Mouse (Mus musculus) heart, embryonic 14.5 days (tissue): ENCODE results near the gene Sdha. TPM values are rescaled to one million over a fixed set of nuclear protein-coding genes. Genes with fewer than 3 reads are reported as not detected.

ENCODE experiments used
- ATAC-seq: fragments of 200-750 bp; cut with Nextera tagmentation; 2 replicates; pipeline ENCODE4 v1.8.0; 2017; ENCODE audit warnings: low read depth, moderate TSS enrichment; ENCODE audit not compliant: insufficient number of reproducible peaks, insufficient read depth, low FRiP score
- H3K27ac ChIP-seq, 2 experiments: fragments of 200-500 bp in 1 of 2; fragments of 300-500 bp in 1 of 2; sonication (generic) in 1 of 2; replicated peaks in 1 of 2; 2 replicates each; pipeline ENCODE4 v1.5.1; 2012 to 2014; ENCODE audit warnings: low read depth in 2 of 2, low read length in 2 of 2, control low read depth in 1 of 2, mild to moderate bottlenecking in 1 of 2, mixed read lengths in 1 of 2; ENCODE audit not compliant: control insufficient read depth in 1 of 2, insufficient read depth in 1 of 2
- H3K27me3 ChIP-seq: fragments of 300-500 bp; sonication (generic); 2 replicates; pipeline ENCODE4 v1.6.1; 2014; ENCODE audit warnings: mild to moderate bottlenecking, low read length, control low read depth; ENCODE audit not compliant: control insufficient read depth, insufficient read depth
- H3K36me3 ChIP-seq: fragments of 300-500 bp; sonication (generic); 2 replicates; pipeline ENCODE4 v1.6.1; 2014; ENCODE audit warnings: mild to moderate bottlenecking, control low read depth, low read length, mixed read lengths; ENCODE audit not compliant: control insufficient read depth, insufficient read depth
- H3K4me1 ChIP-seq, 2 experiments: fragments of 200-500 bp in 1 of 2; fragments of 300-500 bp in 1 of 2; sonication (generic) in 1 of 2; 2 replicates each; pipeline ENCODE4 v1.6.1; 2012 to 2014; ENCODE audit warnings: low read length in 2 of 2, control low read depth in 1 of 2, mixed read lengths in 1 of 2; ENCODE audit not compliant: control insufficient read depth in 2 of 2, insufficient read depth in 2 of 2
- H3K4me2 ChIP-seq: fragments of 300-500 bp; sonication (generic); 2 replicates; pipeline ENCODE4 v1.6.1; 2014; ENCODE audit warnings: mild to moderate bottlenecking, low read length
- H3K4me3 ChIP-seq, 2 experiments: fragments of 200-500 bp in 1 of 2; fragments of 300-500 bp in 1 of 2; sonication (generic) in 1 of 2; 2 replicates each; pipeline ENCODE4 v1.5.1; 2012 to 2014; ENCODE audit warnings: low read length in 2 of 2, mild to moderate bottlenecking in 2 of 2, control low read depth in 1 of 2, low read depth in 1 of 2, moderate library complexity in 1 of 2; ENCODE audit not compliant: control insufficient read depth in 1 of 2, insufficient read depth in 1 of 2
- H3K9ac ChIP-seq: fragments of 300-500 bp; sonication (generic); 2 replicates; pipeline ENCODE4 v1.6.1; 2014; ENCODE audit warnings: mild to moderate bottlenecking, low read length
- H3K9me3 ChIP-seq: fragments of 300-500 bp; sonication (generic); 2 replicates; pipeline ENCODE4 v1.6.1; 2016; ENCODE audit warnings: low read length, control low read depth; ENCODE audit not compliant: control insufficient read depth
- WGBS: fragments of 180-500 bp; shearing (Covaris S2); extraction: QIAGEN DNeasy Blood & Tissue Kit; methylation state at CpG from one replicate; pipeline ENCODE4 v1.1.7; 2014; 5-methylcytosine and 5-hydroxymethylcytosine counted together
- polyA plus RNA-seq: library from polyadenylated mRNA; unstranded; fragments of >200 nt; fragmentation: Nextera tagmentation; extraction: Ambion mirVana; gene quantifications from 2 replicates; pipeline ENCODE4 v1.2.1, GENCODE M21; 2014

Gene Sdha
- polyA plus RNA-seq, 1 experiment from 2014 or later: 496 TPM

DNA sequence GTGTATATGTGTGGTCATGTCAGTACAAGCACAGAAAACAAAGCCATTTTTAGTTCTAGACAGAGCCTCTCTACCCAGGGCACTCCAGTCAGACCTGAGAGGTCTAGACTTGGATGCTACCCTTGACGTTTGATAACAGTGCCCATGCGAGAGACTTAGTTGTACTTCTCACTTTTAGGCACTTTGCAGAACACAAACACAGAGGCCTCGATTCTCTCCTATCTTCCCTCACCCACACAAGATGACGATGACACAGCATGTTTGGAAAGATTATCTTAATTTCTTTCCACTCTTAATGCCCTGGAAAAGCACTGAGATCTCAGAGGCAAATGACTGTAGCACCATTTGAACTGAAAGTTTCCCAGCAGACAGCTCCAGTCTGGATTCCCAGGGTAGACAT is 74.4 kb downstream of the Sdha start:
- WGBS: 44% methylated on average over 4 of the region's 4 CpGs
- no peaks in the 10 kb centered on the region for H3K4me1 ChIP-seq

More for the DNA sequence above, 74.4 kb downstream of the Sdha start:
- Histone ChIP-seq H3K9ac (no peak overlapping the region), H3K27ac (no peak overlapping the region), H3K4me2 (no peak overlapping the region), H3K9me3 (no peaks in the 10 kb centered on the region), H3K4me3 (no peak overlapping the region), H3K27me3 (no peaks in the 10 kb centered on the region), H3K36me3 (no peaks in the 10 kb centered on the region)
- ATAC-seq: no peak

Other genes starting within 250 kb of the Sdha start
- gene Slc9a3, start 228.8 kb downstream of the Sdha start, polyA plus RNA-seq: 0.08 and 0.30 TPM in 2 replicates
- gene Exoc3, start 141.5 kb downstream of the Sdha start, polyA plus RNA-seq: 64.2 and 64.9 TPM in 2 replicates
- 0.98 and 1.1 TPM in 2 replicates for gene Ahrr, start 57.9 kb downstream of the Sdha start, polyA plus RNA-seq
- gene Pdcd6, start 32.7 kb downstream of the Sdha start, polyA plus RNA-seq: 106 and 109 TPM in 2 replicates
- gene Ccdc127, start within 50 bp of the Sdha start, polyA plus RNA-seq: 42.0 and 49.1 TPM in 2 replicates
- gene Lrrc14b, start 13.7 kb upstream of the Sdha start, polyA plus RNA-seq: 6.6 and 10.1 TPM in 2 replicates
- 3.5 and 3.8 TPM in 2 replicates for gene Zfp72, start 40.6 kb upstream of the Sdha start, polyA plus RNA-seq
- gene Ftl1-ps1, start 49.4 kb upstream of the Sdha start, polyA plus RNA-seq: 52.6 and 54.0 TPM in 2 replicates
- gene Zfp825, start 143.7 kb upstream of the Sdha start, polyA plus RNA-seq: 13.3 and 16.2 TPM in 2 replicates